Mouse (Mus musculus) cortical plate, adult 2 months (tissue): ENCODE measurements around the gene Gm10401.

Experiments
- CTCF ChIP-seq: fragments of 200-500 bp; IDR thresholded peaks from 2 replicates; pipeline ENCODE4 v1.5.1; 2011; ENCODE audit warnings: mild to moderate bottlenecking, control low read depth, low read length; ENCODE audit not compliant: insufficient read depth; ENCODE audit errors: extremely low read depth
- POLR2A ChIP-seq: fragments of 200-500 bp; IDR thresholded peaks from 2 replicates; pipeline ENCODE4 v1.6.1; 2011; ENCODE audit warnings: mild to moderate bottlenecking, low read length, control low read depth; ENCODE audit not compliant: insufficient read depth; ENCODE audit errors: extremely low read depth

- TF ChIP-seq CTCF = no peak
- TF ChIP-seq POLR2A = no peak
Observed at GRCm38 (mm10) chr5:115072143-115072542, 26.0 kb downstream of the Gm10401 start.
